Mouse (Mus musculus): ENCODE results near the gene Ikzf4. TPM values are rescaled to one million over a fixed set of nuclear protein-coding genes. Genes with fewer than 3 reads are reported as not detected.
"Not testable (repeated sequence)": the region's sequence is repeated elsewhere in the genome, so short reads cannot be mapped to it uniquely, and the experiment has no call there.

The Ikzf4 gene
- total RNA-seq, 2 experiments from 2014 or later, result 10.2 to 19.0 TPM

DNA sequence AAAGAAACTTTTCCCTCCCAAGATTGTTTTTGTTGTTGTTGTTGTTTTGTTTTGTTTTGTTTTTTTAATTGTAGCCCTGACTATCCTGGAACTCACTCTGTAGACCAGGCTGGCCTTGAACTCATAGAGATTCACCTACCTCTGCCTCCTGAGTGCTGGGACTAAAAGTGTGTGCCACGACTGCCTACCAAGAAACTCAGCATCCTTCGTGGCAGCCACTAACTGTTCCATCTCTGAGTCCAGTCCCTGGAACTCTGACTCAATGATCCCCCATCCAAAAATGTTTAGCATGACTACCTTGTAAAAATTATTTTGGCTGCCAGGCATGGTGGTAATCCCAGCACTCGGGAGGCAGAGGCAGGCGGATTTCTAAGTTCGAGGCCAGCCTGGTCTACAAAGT lies 26.6 kb downstream of the Ikzf4 start:
- intact Hi-C loops (cut with DNase I); DNase-seq (ENCODE audit: low spot score in 2 of 2): not testable (repeated sequence)

DNA sequence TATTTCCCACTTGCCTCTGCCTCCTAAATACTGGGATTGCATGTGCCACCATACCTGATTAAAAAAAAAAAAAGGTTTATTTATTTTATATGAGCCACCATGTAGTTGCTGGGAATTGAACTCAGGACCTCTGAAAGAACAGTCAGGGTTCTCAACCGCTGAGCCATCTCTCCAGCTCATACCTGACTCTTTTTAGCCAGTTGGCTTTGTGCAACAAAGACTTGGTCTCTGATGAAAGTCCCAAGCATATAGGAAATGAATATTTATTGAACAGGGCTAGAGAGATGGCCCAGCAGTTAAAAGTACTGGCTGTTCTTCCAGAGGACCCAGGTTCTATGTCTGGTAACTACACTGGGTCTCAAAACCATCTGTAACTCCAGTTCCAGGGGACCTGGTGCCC lies 27.2 kb downstream of the Ikzf4 start:
- intact Hi-C loops (cut with DNase I), result no loop called here
- no peak for DNase-seq (ENCODE audit: low spot score in 2 of 2)

DNA sequence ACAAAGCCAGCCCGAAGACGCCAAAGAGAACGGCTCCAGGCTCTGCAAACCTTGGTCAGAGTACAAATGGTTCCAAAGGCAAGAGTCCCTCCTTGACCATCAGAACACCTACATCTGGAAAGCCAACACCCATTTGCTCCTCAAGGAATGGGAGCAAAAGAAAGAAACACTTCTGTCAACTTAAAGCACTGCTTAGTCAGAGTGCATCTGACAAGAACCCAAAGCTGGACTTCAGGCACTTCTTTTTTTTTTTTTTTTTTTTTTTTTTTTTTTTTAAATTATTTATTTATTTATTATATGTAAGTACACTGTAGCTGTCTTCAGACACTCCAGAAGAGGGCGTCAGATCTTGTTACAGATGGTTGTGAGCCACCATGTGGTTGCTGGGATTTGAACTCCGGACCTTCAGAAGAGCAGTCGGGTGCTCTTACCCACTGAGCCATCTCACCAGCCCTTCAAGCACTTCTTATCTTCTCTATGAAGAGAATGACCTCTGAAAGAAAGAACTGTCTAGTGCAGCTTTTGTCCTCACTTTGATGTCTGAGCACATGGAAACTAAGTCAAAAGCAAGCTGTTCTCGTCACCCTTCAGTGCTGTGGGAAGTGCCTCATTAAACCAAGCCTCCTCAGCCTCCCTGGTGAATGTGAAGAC lies 29.9 kb downstream of the Ikzf4 start:
- DNase-seq (ENCODE audit: low spot score in 2 of 2); intact Hi-C loops (cut with DNase I): not testable (repeated sequence)

DNA sequence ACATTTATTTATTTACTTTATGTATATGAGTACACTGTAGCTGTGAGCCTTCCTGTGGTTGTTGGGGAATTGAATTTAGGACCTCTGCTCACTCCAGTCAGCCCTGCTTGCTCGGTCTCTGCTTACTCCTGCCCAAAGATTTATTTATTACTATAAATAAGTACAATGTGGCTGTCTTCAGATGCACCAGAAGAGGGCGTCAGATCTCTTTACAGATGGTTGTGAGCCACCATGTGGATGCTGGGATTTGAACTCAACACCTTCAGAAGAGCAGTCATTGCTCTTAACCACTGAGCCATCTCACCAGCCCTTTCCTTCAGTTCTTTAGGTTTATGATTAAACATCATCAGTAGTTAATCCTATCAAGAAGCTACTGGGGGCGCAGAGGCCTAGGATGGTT lies 30.9 kb downstream of the Ikzf4 start:
- intact Hi-C loops (cut with DNase I), result loop anchor here (5.0 kb wide), 1 partner anchor 48 kb away; the partner anchor contains the start of gene Pa2g4
- no peak for DNase-seq (ENCODE audit: low spot score in 2 of 2)

DNA sequence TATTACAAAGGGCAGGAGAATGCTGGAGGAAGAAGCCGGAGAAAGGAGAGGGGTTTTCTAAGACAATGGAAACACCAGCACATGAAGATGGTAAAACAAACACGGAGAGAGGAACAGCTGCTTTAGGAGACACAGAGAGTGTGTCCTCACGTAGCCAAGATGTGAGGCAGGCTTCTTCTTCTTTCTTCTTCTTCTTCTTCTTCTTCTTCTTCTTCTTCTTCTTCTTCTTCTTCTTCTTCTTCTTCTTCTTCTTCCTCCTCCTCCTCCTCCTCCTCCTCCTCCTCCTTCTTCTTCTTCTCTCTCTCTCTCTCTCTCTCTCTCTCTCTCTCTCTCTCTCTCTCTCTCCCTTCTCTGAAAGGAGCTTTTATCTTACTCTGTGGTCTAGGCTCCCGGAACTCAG lies 32.0 kb downstream of the Ikzf4 start:
- DNase-seq (ENCODE audit: low spot score in 2 of 2), result not testable (repeated sequence)
- intact Hi-C loops (cut with DNase I), result loop anchor here (5.0 kb wide), 1 partner anchor 47 kb away; the partner anchor contains the start of gene Pa2g4

DNA sequence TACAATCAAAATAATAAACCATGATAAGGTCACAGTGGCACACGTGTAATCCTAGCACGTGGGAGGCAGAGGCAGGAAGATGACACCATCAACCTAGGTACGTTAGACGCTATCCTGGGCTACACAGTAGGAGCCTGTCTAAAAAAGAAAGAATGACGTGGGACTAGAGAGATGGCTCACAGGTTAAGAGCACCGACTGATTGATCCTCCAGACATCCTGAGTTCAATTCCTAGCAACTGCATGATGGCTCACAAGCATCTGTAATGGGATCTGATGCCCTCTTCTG lies 32.7 kb downstream of the Ikzf4 start:
- no peak for DNase-seq (ENCODE audit: low spot score in 2 of 2)
- intact Hi-C loops (cut with DNase I), result loop anchor here (5.0 kb wide), 1 partner anchor 46 kb away; the partner anchor contains the start of gene Pa2g4

DNA sequence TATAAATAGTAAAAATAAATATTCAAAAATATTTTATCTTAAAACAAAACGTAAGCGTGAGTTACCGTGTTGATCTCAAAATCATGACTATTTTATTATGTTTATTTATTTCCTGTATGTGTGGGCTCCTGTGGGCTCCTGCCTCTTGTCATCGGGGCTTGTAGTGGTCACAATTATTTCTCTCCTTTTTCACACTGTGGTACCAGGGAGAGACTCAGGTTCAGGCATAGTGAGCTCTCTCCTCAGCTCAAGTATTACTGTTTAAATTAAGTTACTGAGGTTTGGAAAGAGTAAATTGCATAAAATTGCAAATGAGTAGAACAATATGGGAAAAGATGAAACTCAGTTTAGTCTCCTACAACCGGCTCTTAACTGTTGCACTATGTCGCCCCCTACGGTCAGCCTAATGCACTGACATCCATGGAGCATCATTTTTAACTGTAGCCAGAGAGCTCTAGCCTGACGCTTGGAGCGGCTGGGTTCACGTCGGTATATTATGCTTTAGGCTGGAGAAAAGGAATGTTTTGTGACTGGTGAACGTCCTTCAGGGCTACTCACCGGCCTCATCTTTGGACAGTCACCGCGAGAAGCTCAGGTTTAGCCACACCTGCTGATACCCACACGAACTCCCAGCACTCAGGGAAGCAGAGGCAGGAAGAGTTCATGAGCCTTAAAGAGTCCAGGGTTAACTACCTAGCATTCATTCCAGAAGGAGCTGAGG lies 33.2 kb downstream of the Ikzf4 start:
- intact Hi-C loops (cut with DNase I), result loop anchor here (5.0 kb wide), 1 partner anchor 45 kb away; the partner anchor contains the start of gene Pa2g4
- DNase-seq (ENCODE audit: low spot score in 2 of 2), result peak; percentile 72

DNA sequence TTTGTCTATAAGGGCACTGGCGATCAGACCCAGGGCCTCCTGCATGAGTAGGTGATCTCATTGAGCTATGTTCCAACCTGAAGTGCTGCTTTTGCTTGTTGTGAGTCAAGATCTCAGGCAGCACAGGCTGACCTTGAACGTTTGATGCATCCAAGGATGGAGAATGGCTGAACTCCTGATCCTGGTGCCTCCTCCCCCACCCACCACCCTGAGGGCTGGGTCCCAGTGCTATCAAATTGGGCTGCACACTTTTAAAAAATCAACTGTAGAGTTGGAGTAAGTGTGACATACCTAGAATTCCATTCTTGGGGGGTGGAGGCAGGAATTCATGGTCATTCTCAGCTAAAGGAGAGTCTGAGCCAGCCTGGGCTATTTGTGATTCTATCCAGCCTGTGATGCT lies 39.3 kb downstream of the Ikzf4 start:
- no peak for DNase-seq (ENCODE audit: low spot score in 2 of 2)
- intact Hi-C loops (cut with DNase I), result no loop called here

DNA sequence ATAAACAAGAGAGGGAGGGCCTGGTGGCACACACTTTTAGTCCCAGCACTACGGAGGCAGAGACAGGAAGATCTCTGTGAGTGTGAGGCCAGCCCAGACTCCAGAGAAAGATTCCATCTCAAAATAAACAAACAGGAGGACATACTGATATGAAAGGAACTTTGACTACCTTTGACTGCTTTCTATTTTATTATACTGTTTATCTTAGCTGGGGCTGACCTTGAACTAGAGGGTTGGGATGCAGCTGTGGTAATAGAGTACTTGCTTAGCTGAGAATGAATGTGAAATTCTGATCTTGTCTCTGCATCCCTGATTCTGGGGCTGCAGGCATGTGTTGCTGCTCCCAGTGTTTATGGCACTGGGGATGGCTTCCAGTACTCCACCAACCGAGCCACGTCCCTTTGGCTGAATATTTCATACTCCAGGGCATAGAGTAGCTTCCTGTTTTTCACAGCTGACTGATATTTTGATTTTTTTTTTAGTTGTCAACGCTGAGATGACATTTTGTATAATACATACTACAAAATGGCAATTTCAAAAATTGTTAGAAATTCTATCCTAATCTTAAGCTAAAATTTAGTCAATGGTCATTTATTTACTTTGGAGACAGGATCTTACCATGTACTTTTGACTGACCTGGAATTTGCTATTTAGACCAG lies 43.2 kb downstream of the Ikzf4 start:
- no peak for DNase-seq (ENCODE audit: low spot score in 2 of 2)
- intact Hi-C loops (cut with DNase I), result no loop called here

DNA sequence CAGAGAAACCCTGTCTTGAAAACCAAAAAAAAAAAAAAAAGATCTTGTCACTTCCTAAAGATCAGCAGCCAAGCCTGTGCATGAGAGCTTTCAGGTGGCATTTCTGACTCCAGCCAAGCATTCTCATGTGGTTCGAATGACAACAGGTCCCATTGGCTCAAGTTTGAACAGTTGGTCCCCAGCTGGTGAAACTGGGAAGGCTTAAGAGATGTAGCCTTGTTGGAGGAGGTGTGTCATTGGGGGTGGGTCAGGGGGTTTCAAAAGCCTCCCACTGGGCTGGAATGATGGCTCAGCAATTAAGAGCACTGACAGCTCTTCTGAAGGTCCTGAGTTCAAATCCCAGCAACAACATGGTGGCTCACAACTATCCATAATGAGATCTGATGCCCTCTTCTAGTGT lies 44.3 kb downstream of the Ikzf4 start:
- intact Hi-C loops (cut with DNase I), result no loop called here
- DNase-seq (ENCODE audit: low spot score in 2 of 2), result no peak

DNA sequence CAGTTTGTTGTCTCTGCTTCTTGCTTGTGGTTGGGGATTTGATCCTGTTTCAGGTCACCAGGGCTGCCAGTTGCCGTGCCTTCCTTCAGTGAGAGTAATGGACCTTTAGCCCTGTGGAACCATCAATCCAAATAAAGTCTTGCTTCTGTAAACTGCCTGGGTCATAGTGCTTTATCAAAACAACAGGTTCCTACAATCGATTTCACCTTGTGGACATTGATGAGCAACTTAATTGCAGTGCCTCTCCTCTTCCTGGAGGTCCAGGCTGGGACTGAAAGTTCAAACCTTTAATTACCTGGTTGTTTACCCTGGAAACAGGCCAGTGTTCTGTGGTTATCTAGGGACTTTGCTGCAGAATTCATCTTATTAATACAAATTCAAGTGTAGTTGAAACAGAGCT lies 47.3 kb downstream of the Ikzf4 start:
- intact Hi-C loops (cut with DNase I), result no loop called here
- DNase-seq (ENCODE audit: low spot score in 2 of 2), result no peak

DNA sequence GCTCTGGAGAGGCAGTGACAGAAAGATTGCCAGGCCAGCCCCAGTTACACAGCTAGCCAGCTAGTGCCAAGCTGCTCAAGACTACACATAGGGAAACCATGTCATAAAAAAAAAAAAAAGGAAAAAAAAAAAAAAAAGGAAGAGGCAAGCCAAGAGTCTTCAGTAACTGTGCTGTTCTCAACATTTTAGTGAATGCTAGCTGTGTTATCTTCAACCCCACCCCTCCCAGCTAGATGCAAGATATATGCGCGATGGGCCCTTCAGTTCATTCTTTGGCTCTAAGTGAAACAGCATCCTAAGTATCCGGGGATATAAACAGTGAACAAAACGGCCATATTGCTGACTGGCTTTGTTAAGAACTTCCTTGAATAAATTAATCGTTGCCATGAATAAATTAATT lies 53.0 kb downstream of the Ikzf4 start:
- intact Hi-C loops (cut with DNase I), result no loop called here
- DNase-seq (ENCODE audit: low spot score in 2 of 2), result no peak

DNA sequence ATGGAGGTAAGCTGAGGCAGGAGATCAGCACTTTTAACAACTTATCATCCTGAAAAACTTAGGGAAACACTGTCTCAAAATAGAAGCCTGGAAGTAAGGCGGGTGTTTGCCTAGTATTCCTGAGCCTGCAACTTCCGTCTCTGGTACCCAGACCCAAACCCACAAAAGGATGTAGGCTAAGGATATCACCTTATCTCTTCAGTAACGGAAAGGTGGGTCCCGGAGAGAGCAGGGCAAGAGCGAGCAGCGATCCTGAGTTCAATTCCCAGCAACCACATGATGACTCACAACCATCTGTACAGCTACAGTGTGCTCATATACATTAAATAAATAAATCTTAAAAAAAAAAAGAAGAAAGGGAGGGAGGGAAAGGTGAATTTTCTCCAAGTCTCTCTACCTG lies 54.4 kb downstream of the Ikzf4 start:
- intact Hi-C loops (cut with DNase I), result no loop called here
- no peak for DNase-seq (ENCODE audit: low spot score in 2 of 2)

DNA sequence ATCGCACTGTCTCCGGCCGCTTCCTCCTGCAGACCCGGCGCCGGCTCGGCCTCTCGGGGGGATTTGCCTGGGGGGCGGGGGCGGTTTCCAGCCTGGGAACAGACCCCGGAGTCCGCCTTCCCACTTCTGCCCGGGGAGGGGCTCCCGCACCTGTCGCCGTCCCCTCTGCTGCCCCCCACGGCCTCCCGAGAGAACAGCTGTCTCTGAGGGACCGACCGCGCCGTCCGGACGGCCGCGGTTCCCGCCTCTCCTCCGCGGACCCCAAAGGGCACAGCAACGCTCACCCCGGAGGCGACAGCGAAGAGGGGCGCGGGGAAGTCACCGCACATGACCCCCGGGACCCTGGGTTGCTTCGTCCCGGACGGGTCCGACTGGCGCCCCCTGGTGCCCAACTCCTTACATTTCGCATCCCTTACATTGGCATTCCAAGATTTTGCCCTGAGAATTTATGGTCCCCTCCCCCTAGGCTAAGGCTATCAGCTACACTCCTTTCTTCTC lies 55.5 kb downstream of the Ikzf4 start:
- DNase-seq (ENCODE audit: low spot score in 2 of 2), result peak; percentile 28 to 30
- intact Hi-C loops (cut with DNase I), result no loop called here

DNA sequence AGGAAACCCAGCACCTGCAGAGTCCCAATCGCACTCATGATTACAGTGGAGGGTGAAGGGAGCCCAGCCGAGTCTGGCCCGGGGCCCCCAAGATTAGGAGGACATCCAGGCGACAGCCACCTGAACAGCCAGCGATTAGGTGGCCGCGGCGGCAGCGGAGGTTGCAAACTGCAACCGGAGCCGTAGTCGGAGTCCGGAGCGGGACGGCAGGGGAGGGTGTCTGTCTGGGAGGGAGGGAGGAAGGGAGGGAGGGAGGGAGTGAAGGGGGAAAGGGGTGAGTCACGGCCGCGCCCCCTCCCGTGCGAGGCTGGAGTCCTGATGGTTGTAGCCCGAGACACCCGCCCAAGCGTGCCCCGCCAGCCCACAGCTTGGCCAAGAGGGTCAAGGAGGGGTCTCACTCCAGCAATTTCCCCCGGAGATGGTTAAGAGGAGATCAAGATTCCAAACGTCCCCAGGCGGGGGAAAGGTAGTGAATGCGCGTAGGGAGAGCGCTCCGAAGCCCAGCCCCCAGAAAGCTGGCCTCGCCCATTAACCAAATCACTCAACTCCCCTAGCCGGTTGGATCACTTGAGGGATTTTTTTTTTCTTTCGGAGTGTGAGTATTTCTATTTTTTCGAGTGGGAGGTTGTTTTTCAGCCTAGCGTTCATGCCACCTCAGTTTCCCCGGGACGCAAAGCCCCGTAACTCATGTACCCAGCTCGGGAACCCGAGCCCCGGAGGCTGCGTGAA lies 56.2 kb downstream of the Ikzf4 start, which contains the start of gene Erbb3:
TSS of gene Erbb3 (minus strand) at position 189 of the 729 bp plus-strand sequence.
- DNase-seq (ENCODE audit: low spot score in 2 of 2), result peak in 1 of 2 experiments; percentile 14
- intact Hi-C loops (cut with DNase I), result no loop called here

DNA sequence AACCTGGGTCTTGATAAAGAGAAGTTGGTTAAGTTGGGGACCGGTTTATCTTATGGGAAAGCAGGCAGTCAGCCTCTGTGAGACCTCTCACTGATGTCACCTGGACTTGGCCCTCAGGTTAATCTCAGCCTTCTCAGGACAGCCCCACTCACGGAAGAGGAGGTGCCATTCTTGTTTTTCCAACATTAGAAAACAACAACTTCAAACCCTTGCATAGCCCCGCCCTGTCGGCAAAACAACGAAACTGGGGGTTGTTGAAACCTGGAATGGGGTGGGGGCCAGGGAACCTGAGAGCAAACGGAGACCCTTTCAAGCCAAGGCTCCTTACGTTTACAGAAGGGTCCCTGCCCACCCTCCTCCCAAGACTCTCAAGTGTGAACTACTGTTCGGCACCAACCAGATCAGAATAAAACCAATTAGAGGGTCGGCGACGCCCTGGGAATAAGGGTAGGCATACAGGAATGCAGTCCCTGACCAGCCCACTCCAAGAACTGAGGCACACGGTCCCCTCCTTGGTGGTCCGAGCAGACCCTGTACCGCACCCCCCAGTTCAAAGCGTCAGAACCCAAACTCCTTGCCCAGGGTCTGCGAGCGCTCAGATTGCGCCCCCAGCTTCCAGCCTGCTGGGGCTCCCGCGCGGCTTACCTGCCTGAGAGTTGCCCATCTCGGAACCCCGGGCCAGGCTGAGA lies 56.9 kb downstream of the Ikzf4 start:
- intact Hi-C loops (cut with DNase I), result no loop called here
- DNase-seq (ENCODE audit: low spot score in 2 of 2), result no peak

DNA sequence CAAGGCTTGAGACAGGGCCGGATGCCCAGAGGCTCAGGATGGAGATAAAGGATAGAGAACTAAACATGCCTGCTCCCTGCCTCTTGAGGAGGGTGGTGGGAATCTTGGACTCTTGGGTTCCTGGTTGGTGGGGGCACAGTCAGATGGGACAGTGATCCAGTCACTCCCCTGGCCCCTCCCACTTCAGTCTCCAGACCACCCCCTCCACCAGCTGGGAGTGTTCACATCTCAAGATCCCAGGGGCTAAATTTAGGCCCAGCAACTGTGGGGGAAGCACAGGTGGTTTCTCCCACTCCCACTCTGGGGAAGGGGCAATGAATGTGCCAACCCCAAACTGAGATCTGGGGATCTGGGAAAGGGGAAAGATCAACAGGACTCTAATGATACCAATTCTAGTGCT lies 57.7 kb downstream of the Ikzf4 start:
- intact Hi-C loops (cut with DNase I), result no loop called here
- no peak for DNase-seq (ENCODE audit: low spot score in 2 of 2)

DNA sequence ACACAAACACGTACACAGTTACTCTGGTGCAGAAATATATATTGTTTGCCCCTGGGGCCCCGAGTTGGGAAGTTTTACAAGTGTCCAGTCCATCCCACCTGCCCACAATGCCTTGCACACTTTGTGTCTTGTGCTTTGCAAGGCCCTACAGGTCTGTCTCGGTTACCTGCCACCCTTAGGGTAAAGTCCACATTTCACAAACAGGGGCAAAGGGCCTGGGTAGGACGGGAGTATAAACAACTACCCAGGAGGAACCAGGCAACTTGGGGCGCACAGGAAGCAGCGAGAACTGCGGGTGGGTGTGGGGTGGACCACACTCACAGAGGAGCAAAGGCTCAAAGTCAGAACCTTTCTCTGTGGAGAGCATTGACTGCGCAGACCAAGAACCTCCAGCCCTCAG lies 58.1 kb downstream of the Ikzf4 start:
- no peak for DNase-seq (ENCODE audit: low spot score in 2 of 2)
- intact Hi-C loops (cut with DNase I), result no loop called here

DNA sequence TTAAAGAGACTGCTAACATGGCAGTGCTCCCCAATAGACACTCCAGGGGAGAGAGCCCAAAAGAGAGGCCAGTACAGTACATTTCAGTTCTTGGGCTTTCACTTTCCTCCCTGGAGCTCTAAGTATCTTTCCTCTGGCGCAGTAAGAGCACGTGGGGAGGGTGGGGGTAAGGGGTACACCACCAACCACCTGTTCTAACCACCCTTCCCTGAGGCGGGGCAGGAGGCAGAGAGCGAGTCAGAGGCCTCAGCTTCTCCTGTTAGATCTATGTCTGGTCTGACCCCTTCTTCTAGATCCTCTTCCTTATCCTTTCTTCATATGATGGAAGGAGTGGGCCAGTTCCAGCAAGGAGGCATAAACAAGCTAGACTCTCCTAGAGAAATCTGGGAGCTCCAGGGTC lies 58.7 kb downstream of the Ikzf4 start:
- no peak for DNase-seq (ENCODE audit: low spot score in 2 of 2)
- intact Hi-C loops (cut with DNase I), result no loop called here
